Mouse (Mus musculus) retina, embryonic 14.5 days (tissue): ENCODE measurements at regions not wholly inside any gene's neighbourhood (a gene's known extent, or its start where the extent isn't known, plus 50 kb on each side); places are given as distances from the start of the nearest gene placed in this dataset.
"Not testable (repeated sequence)": the region's sequence is repeated elsewhere in the genome, so short reads cannot be mapped to it uniquely, and the experiment has no call there.

ENCODE experiments used
- DNase-seq: peaks from one replicate; pipeline ENCODE4 v3.0.0-alpha.2; 2015; ENCODE audit warnings: low spot score

- DNase-seq, result no peak
These were observed 384.1 kb downstream of the Snca start for GRCm38 (mm10) chr6:60445591-60445990.

- DNase-seq, result peak; percentile 34
These were observed 387.7 kb downstream of the Snca start for GRCm38 (mm10) chr6:60441952-60442351.

- no peak for DNase-seq
These were observed 418.0 kb downstream of the Snca start for GRCm38 (mm10) chr6:60411669-60412068.

- no peak for DNase-seq
These were observed 418.4 kb downstream of the Snca start for GRCm38 (mm10) chr6:60411239-60411638.

- no peak for DNase-seq
These were observed 419.4 kb downstream of the Snca start for GRCm38 (mm10) chr6:60410051-60410785.

- DNase-seq, result no peak
These were observed 420.6 kb downstream of the Snca start for GRCm38 (mm10) chr6:60409094-60409493.

GRCm38 (mm10) chr6:60406861-60407260 lies 422.8 kb downstream of the Snca start:
- no peak for DNase-seq

GRCm38 (mm10) chr6:60363931-60364330 lies 465.7 kb downstream of the Snca start:
- DNase-seq, result not testable (repeated sequence)

GRCm38 (mm10) chr6:60345448-60345847 lies 484.2 kb downstream of the Snca start:
- DNase-seq, result no peak
